Mouse (Mus musculus): ENCODE results near the gene Arhgef10l.
A peak's percentile ranks its signal among the peaks of the same experiment; 100 is the strongest.
"Not testable (repeated sequence)": the region's sequence is repeated elsewhere in the genome, so short reads cannot be mapped to it uniquely, and the experiment has no call there.

Gene Arhgef10l

GRCm38 (mm10) chr4:140605790-140606189, 60.0 kb downstream of the Arhgef10l start:
- DNase-seq (ENCODE audit: low spot score in 2 of 2) = no peak

DNA sequence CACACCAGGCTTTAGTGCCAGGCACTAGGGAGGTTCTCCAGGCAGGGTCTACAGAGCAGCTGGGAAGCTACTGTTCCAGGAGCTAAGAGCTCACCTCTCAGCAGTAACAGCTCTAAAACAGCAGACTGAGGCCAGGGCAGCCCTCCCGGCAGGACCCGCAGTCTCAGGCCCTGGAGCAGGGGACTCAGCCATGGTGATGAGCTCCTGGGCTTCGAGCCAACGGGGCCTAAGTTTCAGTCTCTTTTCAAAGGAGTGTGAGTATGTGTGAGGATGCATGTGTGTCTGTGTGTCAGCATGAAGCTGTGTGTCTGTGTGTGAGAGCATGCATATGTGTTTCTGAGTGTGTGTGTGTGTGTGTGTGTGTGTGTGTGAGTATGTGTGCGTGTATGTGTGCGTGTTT, 60.6 kb downstream of the Arhgef10l start:
- no peak for DNase-seq (ENCODE audit: low spot score in 2 of 2)

DNA sequence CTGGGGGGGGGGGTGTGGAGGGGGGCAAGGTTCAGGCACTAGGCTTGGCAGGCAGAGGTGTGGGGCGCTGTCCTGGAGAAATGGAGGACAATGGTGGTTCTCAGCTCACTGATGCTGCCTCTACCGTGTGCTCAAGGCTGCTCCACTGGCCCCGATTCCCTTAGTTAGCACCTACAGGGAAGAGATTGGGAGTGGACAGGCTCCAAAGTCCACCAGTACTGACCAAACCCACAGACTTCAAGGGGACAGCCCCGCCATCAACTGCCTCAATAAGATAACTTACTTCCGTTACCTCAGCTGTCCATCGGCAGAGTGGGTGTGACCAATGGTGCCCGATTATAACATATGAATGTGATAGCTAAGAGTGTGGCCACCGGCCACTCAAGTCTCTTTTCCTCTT, 61.3 kb downstream of the Arhgef10l start:
- no peak for DNase-seq (ENCODE audit: low spot score in 2 of 2)

DNA sequence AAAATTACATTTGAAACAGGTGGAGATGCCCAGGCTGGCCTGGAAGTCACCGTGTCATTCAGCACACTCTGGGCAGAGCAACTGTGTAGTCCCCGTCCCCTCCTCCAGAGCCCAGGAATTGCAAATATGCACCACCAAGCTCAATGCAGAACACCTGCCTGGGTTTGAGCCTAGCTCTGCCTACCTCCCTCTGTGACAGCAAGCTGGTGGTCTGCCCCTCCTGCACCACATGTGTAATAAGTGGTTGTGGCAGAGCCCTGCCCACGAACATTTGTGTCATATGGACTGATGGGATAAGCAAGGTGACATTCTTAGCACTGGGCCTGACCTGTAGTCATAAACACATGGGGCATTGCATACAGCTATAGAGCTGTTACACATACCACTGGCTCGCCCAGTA, 63.8 kb downstream of the Arhgef10l start:
- no peak for DNase-seq (ENCODE audit: low spot score in 2 of 2)

DNA sequence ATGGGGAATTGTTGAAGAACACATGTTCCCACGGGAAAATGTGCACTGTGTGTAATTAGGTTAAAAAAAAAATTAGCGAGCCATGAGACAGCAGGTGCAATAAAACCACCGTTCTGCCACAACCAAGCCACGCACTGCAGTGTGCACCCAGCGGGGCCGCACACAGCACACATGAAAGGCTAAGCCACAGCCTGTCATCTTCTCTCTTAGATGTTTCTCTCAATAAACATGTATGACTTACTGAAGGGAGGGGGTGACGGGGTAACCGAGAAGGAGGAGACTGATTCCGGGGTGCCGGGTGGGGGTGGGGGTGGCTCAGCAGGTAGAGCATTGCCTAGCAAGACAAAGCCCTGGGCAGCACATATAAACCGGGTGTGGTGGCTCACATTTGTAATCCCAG, 64.7 kb downstream of the Arhgef10l start:
- no peak for DNase-seq (ENCODE audit: low spot score in 2 of 2)

DNA sequence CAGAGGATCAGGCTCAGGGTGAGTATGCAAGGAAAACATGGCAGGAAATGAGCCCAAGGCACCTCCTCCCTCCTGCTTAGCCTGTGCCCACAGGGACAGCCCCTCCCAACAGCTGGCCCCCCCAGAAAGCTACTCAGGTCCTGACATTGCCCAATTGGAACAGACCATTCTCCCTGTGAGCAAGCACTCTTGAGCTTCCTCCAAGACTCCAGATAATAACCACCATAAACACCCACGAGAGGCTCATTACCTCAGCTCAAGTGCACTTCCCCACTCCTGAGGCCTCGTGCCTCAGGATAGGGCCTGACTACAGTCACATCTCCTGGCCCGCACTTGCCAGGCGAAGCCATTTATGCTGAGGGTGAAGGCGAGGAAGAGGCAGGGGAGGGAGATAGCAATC, 67.0 kb downstream of the Arhgef10l start:
- DNase-seq (ENCODE audit: low spot score in 2 of 2) = no peak

- DNase-seq (ENCODE audit: low spot score in 2 of 2) = no peak
Observed at GRCm38 (mm10) chr4:140597928-140598327, 67.9 kb downstream of the Arhgef10l start.

DNA sequence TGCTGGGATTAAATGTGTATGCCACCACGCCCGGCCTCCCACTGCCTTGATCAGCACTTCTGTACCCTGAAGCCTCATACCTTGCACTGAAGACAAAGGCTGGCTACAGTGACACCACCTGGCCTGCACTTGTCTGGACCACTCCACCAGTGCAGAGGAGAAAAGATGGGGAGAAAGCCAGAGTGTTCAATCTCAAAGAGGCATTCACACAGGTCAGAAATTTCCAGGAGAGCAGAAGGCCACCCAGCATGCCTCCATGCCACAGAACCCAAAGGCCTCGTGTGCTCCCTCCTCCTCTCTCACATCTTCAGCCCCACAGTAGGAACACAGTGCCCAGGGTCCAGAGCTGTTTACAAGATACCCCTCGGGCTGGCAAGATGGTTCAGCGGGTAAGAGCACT, 68.4 kb downstream of the Arhgef10l start:
- DNase-seq (ENCODE audit: low spot score in 2 of 2) = no peak

GRCm38 (mm10) chr4:140593771-140594505, 71.9 kb downstream of the Arhgef10l start:
- DNase-seq (ENCODE audit: low spot score in 2 of 2) = no peak

DNA sequence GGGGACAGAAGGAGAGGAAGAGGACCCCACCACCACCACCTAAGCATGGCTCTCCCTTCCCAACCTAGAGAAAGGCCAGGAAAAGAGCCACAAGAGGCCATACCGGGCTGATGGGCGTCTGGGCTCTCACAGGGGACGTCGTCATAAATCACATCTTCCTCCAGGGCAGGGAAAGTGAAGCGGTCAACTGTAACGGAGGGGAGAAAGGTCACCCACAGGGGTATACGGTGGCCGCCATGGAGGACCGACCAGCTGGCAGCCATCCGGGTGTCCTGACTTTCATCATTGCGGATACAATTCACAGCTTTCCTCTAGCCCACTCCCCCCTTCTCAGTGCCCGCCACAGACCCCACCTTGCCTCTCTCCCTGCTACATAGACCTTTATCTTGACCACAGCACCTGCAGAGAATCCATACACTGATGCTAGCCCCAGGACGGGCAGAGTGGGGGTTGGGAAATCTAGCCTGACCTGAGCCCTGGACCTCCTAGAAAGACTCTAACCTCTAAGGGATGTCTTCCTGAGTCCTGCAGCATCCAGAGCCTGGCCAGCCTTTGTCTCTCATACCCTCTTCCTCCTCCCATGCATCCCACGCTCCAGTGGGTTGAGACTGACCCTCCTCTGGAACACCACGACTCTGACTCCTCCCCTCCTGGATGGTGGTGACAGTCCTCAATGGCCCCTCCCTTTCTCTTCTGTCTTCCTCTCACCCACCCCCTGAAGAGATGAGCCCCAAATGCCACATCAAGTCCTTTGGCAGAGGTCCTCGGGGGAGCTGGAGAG, 72.6 kb downstream of the Arhgef10l start:
- DNase-seq (ENCODE audit: low spot score in 2 of 2) = no peak

DNA sequence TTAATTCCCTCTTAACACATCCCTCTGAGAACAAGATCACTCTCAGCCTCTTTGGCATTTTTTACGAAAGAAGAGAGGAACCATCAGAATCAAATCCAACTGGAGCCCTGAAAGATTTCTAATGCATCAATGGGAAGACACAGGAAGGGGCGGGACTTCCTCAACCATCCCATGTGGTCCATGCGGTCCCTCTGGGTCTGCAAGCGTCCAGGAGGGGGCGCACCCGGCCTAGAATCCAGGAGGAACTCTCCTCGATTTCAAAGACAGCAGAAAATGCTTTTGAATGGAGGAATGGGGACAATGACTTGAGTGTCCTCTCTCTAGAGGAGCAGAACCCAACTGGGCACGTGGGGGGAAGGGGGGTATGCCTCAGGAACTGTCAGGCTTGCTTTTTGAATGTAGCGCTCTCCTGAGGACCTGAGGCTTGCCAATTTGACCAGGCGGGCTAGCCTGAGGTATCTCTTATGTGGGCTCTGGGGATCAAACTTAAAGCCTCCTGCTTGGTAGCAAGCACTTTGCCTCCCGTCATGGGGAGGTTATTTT, 73.5 kb downstream of the Arhgef10l start:
- peak in 1 of 2 experiments; percentile 85 for DNase-seq (ENCODE audit: low spot score in 2 of 2)

- no peak for DNase-seq (ENCODE audit: low spot score in 2 of 2)
Observed at GRCm38 (mm10) chr4:140586478-140586877, 79.3 kb downstream of the Arhgef10l start.

DNA sequence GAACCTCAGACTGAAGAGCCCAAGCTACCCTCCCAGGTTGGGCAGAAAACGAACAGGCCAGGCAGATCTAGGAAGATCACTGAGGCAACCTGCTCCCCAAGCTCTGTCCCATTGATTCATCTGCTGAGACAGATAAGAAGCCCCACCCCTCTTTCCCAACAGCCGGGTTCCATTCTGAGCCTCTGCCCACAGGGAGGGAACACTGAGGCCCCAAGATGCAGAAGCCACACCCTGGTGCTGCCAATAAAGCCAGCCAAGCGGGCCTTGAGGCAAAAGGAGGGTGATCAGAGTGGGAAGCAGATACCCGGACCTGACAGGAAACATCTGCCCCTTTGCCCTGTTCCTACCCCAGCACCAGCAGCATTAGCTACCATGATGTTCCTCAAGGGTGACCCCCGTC, 81.6 kb downstream of the Arhgef10l start:
- no peak for DNase-seq (ENCODE audit: low spot score in 2 of 2)

DNA sequence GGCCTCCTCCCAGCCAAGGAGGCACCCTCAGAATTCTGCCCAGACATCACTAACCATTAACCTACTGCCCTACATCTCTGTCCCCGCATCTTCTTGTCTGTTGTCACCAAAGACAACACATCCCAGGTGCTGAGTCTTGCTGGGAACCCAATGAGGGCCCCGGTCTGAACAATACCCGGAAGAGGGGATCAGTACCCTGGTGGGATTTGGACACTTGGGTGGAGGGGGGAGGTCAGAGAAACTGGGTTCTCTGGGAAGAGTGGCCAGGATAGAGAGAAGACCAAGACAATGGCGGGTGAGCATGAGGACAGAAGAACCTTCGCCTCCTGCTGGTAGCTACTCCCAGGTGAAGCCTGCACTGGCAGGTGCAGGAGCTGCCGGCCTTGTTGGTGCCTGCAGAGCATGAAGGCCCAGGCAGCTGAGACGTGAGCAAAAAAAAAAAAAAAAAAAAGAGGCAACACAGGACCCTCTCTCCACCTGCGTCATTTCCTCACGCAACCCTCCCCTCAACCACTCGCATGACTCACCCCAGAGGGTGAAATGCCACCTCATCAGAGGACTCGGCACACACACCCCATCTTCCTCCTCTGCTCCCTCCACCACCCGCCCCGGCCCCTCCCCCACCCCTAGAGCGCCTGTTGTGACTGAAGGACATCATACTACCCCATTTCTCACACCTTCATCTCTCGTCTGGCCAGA, 83.3 kb downstream of the Arhgef10l start:
- DNase-seq (ENCODE audit: low spot score in 2 of 2) = no peak

GRCm38 (mm10) chr4:140581730-140582389, 84.0 kb downstream of the Arhgef10l start:
- DNase-seq (ENCODE audit: low spot score in 2 of 2) = no peak

DNA sequence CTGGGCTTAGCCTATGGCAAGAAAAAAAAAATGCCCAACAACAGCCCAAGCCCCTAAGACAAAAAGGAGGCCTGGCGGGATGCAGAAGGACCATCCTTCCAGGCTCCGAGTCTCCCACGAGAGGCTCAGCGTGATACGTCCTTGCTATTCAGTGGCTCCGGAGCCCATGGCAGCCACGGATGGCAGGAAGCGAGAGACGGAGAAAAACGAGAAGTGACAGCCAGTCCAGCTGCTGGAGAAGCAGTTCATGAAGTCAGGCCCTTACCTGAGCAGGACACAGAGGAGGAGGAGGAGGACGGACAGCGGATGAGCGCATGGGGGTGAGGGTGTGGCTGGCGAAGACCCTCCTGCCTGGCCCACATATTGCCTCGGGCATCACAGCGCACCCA, 84.5 kb downstream of the Arhgef10l start:
- DNase-seq (ENCODE audit: low spot score in 2 of 2) = no peak

DNA sequence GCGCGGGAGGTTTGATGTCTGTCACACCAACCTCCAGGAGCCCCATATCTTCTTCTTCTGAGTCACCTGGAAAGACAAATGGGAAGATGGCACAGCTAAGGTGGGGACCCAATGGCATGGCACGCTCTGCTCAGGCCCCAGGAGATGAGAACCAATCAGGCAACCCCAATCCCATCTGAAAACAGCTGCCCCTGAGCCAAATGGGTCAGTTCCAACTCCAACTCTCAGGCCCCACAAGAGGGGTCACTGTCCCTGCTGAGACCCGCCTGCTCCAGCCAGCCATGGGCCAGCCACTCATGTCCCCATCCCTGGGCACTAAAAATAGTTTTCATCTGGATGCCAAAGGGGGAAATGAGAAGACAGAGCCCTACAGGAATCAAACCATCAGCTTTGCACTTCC, 84.9 kb downstream of the Arhgef10l start:
- no peak for DNase-seq (ENCODE audit: low spot score in 2 of 2)

- DNase-seq (ENCODE audit: low spot score in 2 of 2) = no peak
Observed at GRCm38 (mm10) chr4:140579576-140579975, 86.2 kb downstream of the Arhgef10l start.

GRCm38 (mm10) chr4:140579149-140579548, 86.7 kb downstream of the Arhgef10l start:
- DNase-seq (ENCODE audit: low spot score in 2 of 2) = no peak

DNA sequence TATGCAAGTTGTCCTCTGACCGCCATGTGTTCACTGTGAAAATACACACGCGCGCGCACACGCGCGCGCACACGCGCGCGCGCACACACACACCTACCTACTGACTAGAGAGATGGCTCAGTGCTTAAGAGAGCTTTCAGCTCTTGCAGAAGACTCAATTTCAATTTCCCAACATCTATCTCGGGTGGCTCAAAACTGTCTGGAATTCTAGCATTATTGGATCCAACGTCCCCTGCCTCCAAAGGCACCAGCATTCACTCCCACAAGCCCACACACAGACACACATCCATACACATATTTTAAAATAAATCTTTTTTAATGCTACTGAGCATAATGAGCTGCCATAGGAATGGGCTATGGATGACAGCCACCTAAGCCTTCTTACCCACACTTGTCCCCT, 89.2 kb downstream of the Arhgef10l start:
- DNase-seq (ENCODE audit: low spot score in 2 of 2) = no peak

DNA sequence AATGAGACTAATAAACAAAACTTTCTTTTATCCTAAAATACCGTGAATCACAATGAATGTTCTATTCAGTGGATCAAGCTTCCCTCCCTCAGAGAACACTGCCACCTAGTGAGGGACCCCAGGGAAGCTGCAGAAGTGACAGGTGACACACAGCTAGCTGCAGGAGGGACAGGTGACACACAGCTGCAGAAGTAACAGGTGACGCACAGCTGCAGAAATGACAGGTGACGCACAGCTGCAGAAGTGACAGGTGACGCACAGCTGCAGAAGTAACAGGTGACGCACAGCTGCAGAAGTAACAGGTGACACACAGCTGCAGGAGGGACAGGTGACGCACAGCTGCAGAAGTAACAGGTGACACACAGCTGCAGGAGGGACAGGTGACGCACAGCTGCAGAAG, 90.9 kb downstream of the Arhgef10l start:
- DNase-seq (ENCODE audit: low spot score in 2 of 2) = not testable (repeated sequence)

- peak in 1 of 2 experiments; percentile 38 for DNase-seq (ENCODE audit: low spot score in 2 of 2)
Observed at GRCm38 (mm10) chr4:140572376-140572775, 93.4 kb downstream of the Arhgef10l start.

Data from left cerebral cortex, adult 9 months (tissue).